Mouse (Mus musculus): Measurements from ENCODE around the gene Sele. TPM values are rescaled to one million over a fixed set of nuclear protein-coding genes. Genes with fewer than 3 reads are reported as not detected.

The Sele gene
- polyA plus RNA-seq, 1 experiment from 2014 or later, result not detected

DNA sequence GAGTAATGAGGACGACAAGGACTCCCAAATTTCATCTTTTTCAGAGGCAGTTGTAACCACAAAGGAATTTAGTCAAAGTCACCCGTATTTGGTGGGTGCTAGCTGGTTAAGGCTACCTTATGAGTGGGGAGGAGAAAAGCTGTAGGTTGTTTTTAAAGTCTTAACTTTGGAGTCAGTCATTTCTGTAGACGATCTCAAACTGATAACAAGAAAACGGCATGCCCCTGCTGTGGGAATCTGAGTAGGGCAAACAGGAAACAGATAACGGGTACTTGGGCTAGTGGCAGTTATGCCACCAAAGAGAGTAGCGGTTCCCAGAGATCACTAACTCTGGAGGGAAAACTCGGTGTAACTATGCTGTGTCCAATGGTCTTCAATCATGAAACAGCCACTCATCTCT, 25.8 kb downstream of the Sele start:
- Histone ChIP-seq H3K4me2 (no peak overlapping the region), H3K4me3 (no peak overlapping the region), H3K9ac (no peak overlapping the region), H3K4me1 (peaks cover 6% of the 10 kb centered on the region; the same call in 1 of the 2 replicates), H3K27me3 (replicated peaks) (peaks cover under 1% of the 10 kb centered on the region; the same call in 1 of the 2 replicates), H3K9me3 (replicated peaks) (no peaks in the 10 kb centered on the region), H3K27ac (no peak overlapping the region), H3K36me3 (no peaks in the 10 kb centered on the region)
- no peak for ATAC-seq
- 20% methylated on average over 7 of the region's 7 CpGs for WGBS (ENCODE audit: insufficient replicate concordance)

- WGBS (ENCODE audit: insufficient replicate concordance), result 67% methylated on average over 2 of the region's 2 CpGs
- no peak overlapping the region for H3K27ac ChIP-seq
- no peak for ATAC-seq
- no peak overlapping the region for H3K9ac ChIP-seq
- H3K36me3 ChIP-seq, result no peaks in the 10 kb centered on the region
- H3K4me3 ChIP-seq, result no peak overlapping the region
- no peaks in the 10 kb centered on the region for H3K9me3 ChIP-seq (replicated peaks)
- H3K4me1 ChIP-seq, result peaks cover 6% of the 10 kb centered on the region; the same call in 1 of the 2 replicates
- peaks cover 6% of the 10 kb centered on the region for H3K27me3 ChIP-seq (replicated peaks)
- no peak overlapping the region for H3K4me2 ChIP-seq
These were observed 26.6 kb downstream of the Sele start for GRCm38 (mm10) chr1:164074606-164075140.

DNA sequence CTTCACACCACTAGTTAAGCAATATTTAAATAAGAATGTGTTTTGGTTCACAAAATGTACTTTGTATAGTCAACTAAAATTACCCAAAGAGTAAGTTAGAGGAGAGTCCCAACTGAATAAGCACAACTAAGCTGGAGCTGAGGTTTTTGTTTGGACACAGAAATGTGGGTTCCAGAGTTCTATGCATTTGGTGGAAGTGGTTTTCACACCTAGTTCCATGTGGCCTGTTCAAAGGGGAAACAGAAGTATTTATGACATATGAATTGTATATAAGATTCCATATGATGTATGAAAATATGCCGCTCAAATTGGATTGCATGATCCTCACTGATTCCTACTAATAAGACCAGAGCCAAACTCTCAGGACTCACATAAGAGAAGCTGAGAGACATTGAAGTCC, 27.4 kb downstream of the Sele start:
- Histone ChIP-seq H3K9me3 (replicated peaks) (no peaks in the 10 kb centered on the region), H3K36me3 (no peaks in the 10 kb centered on the region), H3K4me2 (no peak overlapping the region), H3K4me3 (no peak overlapping the region), H3K9ac (no peak overlapping the region), H3K4me1 (peaks cover 6% of the 10 kb centered on the region; the same call in 1 of the 2 replicates), H3K27ac (no peak overlapping the region), H3K27me3 (replicated peaks) (peaks cover 6% of the 10 kb centered on the region)
- ATAC-seq, result no peak
- 85% methylated on average over 1 of the region's 1 CpGs for WGBS (ENCODE audit: insufficient replicate concordance)

DNA sequence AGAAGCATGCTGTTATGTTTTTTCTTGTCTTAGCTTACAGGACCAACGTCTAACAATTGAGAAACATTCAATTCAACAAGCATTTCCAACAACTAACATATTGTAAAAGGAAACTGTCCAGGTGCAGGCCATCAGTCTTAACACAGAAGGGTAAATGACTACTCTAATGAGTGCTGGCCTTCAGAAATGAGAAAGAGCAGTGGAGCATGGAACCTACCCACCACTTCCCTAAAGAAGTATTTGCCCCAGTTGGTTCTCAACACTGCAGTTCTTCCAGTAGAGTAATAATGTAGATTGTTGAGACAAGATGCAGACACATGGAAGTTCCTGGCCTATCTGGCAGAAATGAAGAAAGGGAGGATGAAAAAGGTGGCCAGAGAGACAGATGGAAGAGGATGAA, 28.4 kb downstream of the Sele start:
- H3K4me1 ChIP-seq, result peaks cover 6% of the 10 kb centered on the region; the same call in 1 of the 2 replicates
- no peak overlapping the region for H3K27ac ChIP-seq
- WGBS (ENCODE audit: insufficient replicate concordance), result 38% methylated on average over 1 of the region's 1 CpGs
- no peak overlapping the region for H3K4me2 ChIP-seq
- no peak overlapping the region for H3K9ac ChIP-seq
- no peaks in the 10 kb centered on the region for H3K36me3 ChIP-seq
- H3K4me3 ChIP-seq, result no peak overlapping the region
- ATAC-seq, result no peak
- no peaks in the 10 kb centered on the region for H3K9me3 ChIP-seq (replicated peaks)
- peaks cover 6% of the 10 kb centered on the region for H3K27me3 ChIP-seq (replicated peaks)

- Histone ChIP-seq H3K27ac (no peak overlapping the region), H3K9me3 (replicated peaks) (no peaks in the 10 kb centered on the region), H3K9ac (no peak overlapping the region), H3K4me1 (peaks cover 6% of the 10 kb centered on the region; the same call in 1 of the 2 replicates), H3K4me3 (no peak overlapping the region), H3K27me3 (replicated peaks) (peaks cover 6% of the 10 kb centered on the region), H3K4me2 (no peak overlapping the region), H3K36me3 (no peaks in the 10 kb centered on the region)
- WGBS (ENCODE audit: insufficient replicate concordance), result 26% methylated on average over 3 of the region's 3 CpGs
- ATAC-seq, result no peak
These were observed 29.0 kb downstream of the Sele start for GRCm38 (mm10) chr1:164077031-164077430.

GRCm38 (mm10) chr1:164078323-164078741, 30.3 kb downstream of the Sele start:
- Histone ChIP-seq H3K4me2 (no peak overlapping the region), H3K27me3 (replicated peaks) (peaks cover 6% of the 10 kb centered on the region), H3K27ac (no peak overlapping the region), H3K36me3 (no peaks in the 10 kb centered on the region), H3K9ac (no peak overlapping the region), H3K4me1 (peaks cover 6% of the 10 kb centered on the region; the same call in 1 of the 2 replicates), H3K9me3 (replicated peaks) (no peaks in the 10 kb centered on the region), H3K4me3 (no peak overlapping the region)
- WGBS (ENCODE audit: insufficient replicate concordance), result 45% methylated on average over 4 of the region's 4 CpGs
- no peak for ATAC-seq

- no peaks in the 10 kb centered on the region for H3K36me3 ChIP-seq
- 75% methylated on average over 11 of the region's 11 CpGs for WGBS (ENCODE audit: insufficient replicate concordance)
- no peaks in the 10 kb centered on the region for H3K4me1 ChIP-seq
- H3K9ac ChIP-seq, result no peak overlapping the region
- ATAC-seq, result no peak
- no peak overlapping the region for H3K4me3 ChIP-seq
- H3K27me3 ChIP-seq (replicated peaks), result peaks cover 6% of the 10 kb centered on the region
- no peak overlapping the region for H3K4me2 ChIP-seq
- H3K9me3 ChIP-seq (replicated peaks), result no peaks in the 10 kb centered on the region
- H3K27ac ChIP-seq, result no peak overlapping the region
These were observed 31.1 kb downstream of the Sele start for GRCm38 (mm10) chr1:164079091-164079490.

- H3K4me1 ChIP-seq, result no peaks in the 10 kb centered on the region
- no peak overlapping the region for H3K4me2 ChIP-seq
- no peak overlapping the region for H3K9ac ChIP-seq
- no peaks in the 10 kb centered on the region for H3K36me3 ChIP-seq
- H3K4me3 ChIP-seq, result no peak overlapping the region
- 52% methylated on average over 4 of the region's 4 CpGs for WGBS (ENCODE audit: insufficient replicate concordance)
- no peaks in the 10 kb centered on the region for H3K9me3 ChIP-seq (replicated peaks)
- no peak for ATAC-seq
- no peak overlapping the region for H3K27ac ChIP-seq
- peaks cover 6% of the 10 kb centered on the region for H3K27me3 ChIP-seq (replicated peaks)
These were observed 35.0 kb downstream of the Sele start for GRCm38 (mm10) chr1:164083046-164083445.

DNA sequence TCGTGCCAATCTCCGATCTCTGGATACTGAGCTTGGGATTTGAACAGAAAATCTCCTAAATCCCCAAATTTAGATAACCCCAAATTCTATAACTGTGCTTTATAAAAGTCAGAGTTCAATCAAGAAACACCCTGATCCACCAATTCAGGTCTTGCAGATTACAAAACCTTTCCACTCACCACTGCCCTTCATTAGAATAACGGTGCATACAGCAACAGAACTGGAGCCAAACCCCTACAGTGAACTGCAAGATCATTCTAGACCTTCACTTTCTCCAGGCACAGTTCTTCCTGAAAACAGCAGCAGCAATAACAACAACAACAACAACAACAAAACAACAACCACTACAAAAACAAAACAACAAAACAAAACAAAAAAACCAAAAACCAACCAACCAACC, 38.8 kb downstream of the Sele start:
- no peak for ATAC-seq

DNA sequence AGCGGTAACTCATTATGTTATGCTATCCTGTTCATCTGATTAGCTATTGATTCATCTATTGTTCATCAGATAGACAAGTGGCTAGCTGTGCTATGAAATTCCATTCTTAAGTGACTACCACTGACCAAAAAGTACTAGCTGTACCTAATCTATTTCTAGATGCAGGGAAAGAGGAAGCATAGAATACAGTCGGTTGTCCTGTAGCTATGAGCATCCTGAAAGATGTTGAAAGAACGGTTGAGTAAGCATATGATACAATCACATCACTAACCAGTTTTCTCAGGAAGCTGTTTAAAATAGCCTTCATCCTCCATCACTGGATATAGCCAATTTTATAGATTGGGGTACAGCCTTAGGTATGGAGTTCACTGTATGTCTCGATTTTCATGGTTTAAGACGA, 39.8 kb downstream of the Sele start:
- H3K27ac ChIP-seq, result no peak overlapping the region
- 52% methylated on average over 5 of the region's 5 CpGs for WGBS (ENCODE audit: insufficient replicate concordance)
- ATAC-seq, result no peak
- no peaks in the 10 kb centered on the region for H3K4me1 ChIP-seq
- H3K9me3 ChIP-seq (replicated peaks), result no peaks in the 10 kb centered on the region
- no peaks in the 10 kb centered on the region for H3K27me3 ChIP-seq (replicated peaks)
- no peak overlapping the region for H3K4me2 ChIP-seq
- H3K36me3 ChIP-seq, result no peaks in the 10 kb centered on the region
- H3K4me3 ChIP-seq, result no peak overlapping the region
- no peak overlapping the region for H3K9ac ChIP-seq

More for the DNA sequence above, 38.8 kb downstream of the Sele start:
- H3K4me2 ChIP-seq, result no peak overlapping the region
- WGBS (ENCODE audit: insufficient replicate concordance), result 65% methylated on average over 3 of the region's 3 CpGs
- no peak overlapping the region for H3K9ac ChIP-seq
- H3K27me3 ChIP-seq (replicated peaks), result no peaks in the 10 kb centered on the region
- H3K9me3 ChIP-seq (replicated peaks), result no peaks in the 10 kb centered on the region
- H3K27ac ChIP-seq, result no peak overlapping the region
- H3K4me1 ChIP-seq, result no peaks in the 10 kb centered on the region
- no peak overlapping the region for H3K4me3 ChIP-seq
- no peaks in the 10 kb centered on the region for H3K36me3 ChIP-seq

- no peak overlapping the region for H3K4me3 ChIP-seq
- no peak overlapping the region for H3K27ac ChIP-seq
- no peak for ATAC-seq
- H3K27me3 ChIP-seq (replicated peaks), result no peaks in the 10 kb centered on the region
- 44% methylated on average over 6 of the region's 6 CpGs for WGBS (ENCODE audit: insufficient replicate concordance)
- H3K9ac ChIP-seq, result no peak overlapping the region
- no peaks in the 10 kb centered on the region for H3K36me3 ChIP-seq
- H3K9me3 ChIP-seq (replicated peaks), result no peaks in the 10 kb centered on the region
- no peaks in the 10 kb centered on the region for H3K4me1 ChIP-seq
- H3K4me2 ChIP-seq, result no peak overlapping the region
These were observed 48.7 kb downstream of the Sele start for GRCm38 (mm10) chr1:164096780-164097179.

- no peak overlapping the region for H3K4me2 ChIP-seq
- no peaks in the 10 kb centered on the region for H3K27me3 ChIP-seq (replicated peaks)
- ATAC-seq, result no peak
- H3K36me3 ChIP-seq, result no peaks in the 10 kb centered on the region
- H3K4me1 ChIP-seq, result no peaks in the 10 kb centered on the region
- no peak overlapping the region for H3K9ac ChIP-seq
- WGBS (ENCODE audit: insufficient replicate concordance), result 65% methylated on average over 2 of the region's 2 CpGs
- no peak overlapping the region for H3K4me3 ChIP-seq
- H3K9me3 ChIP-seq (replicated peaks), result no peaks in the 10 kb centered on the region
- no peak overlapping the region for H3K27ac ChIP-seq
These were observed 49.9 kb downstream of the Sele start for GRCm38 (mm10) chr1:164097911-164098310.

- H3K4me2 ChIP-seq, result no peak overlapping the region
- no peak overlapping the region for H3K4me3 ChIP-seq
- H3K36me3 ChIP-seq, result no peaks in the 10 kb centered on the region
- H3K9me3 ChIP-seq (replicated peaks), result no peaks in the 10 kb centered on the region
- no peak for ATAC-seq
- no peaks in the 10 kb centered on the region for H3K27me3 ChIP-seq (replicated peaks)
- no peaks in the 10 kb centered on the region for H3K4me1 ChIP-seq
- 49% methylated on average over 2 of the region's 2 CpGs for WGBS (ENCODE audit: insufficient replicate concordance)
- no peak overlapping the region for H3K27ac ChIP-seq
- no peak overlapping the region for H3K9ac ChIP-seq
These were observed 50.3 kb downstream of the Sele start for GRCm38 (mm10) chr1:164098372-164098771.
